Mouse (Mus musculus) brain, adult 2 months (tissue): ENCODE data around the gene Rac3.

ENCODE experiments used
- DNase-seq: peaks from one replicate; pipeline ENCODE4 v3.0.0; 2011; ENCODE audit warnings: low read depth, low spot score

The Rac3 gene

DNA sequence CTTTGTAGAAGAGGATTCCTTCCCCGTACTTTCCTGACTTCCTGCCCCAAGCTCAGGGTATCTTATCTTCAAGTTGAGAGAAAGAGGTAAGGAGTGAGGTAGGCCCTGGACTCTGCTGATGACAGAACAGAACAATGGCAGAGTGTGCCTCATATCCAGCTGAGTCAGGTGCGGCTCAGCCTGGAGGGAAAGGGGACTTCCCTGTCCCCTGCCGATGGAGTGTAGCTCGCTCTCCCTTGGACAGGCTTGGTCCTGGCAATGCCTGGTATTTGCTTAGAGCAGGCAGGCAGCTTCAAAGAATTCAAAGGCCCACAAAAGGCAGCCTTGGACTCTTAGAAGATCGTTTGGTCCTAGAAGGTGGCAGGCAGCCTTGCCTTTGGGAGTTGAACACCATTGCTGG, 15.2 kb upstream of the Rac3 start:
- DNase-seq, result no peak

DNA sequence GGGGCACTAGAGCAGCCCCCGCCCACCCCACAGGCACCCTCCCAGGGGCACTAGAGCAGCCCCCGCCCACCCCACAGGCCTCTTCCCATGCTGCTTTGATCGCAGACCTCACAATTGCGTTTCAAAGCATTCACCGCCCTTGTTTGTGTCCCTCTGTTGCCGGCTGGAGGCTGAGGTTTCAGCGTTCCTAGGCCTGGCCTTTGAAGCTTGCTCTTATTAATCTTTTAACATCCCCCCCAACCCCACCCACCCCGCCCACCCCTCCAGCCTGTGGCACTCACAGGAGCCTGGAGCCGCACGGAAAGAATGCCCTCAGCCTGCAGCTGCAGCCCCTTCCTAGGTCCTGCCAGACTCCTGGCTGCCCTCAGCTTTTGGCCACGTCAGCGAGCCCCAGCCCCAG, 14.0 kb upstream of the Rac3 start:
- no peak for DNase-seq

DNA sequence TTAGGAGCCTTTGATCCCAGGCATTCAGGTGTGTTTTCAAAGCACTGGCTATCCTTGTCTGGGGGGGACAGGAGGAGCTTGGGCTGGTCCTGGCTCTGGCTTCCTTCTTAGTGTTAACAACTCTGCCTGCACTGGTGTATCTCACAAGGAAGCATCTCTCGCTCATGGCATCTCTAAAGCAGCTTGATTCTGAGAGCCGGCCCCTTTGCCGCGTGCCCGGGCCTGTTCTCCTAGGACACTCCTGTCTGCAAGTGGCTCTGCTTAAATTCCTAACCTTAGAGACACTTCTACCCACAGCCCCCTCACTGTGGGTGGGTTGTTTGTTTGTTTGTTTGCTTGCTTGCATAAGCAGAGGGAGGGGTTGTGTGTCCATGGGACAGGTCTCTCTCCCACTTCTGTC, 13.3 kb upstream of the Rac3 start:
- DNase-seq, result no peak

DNA sequence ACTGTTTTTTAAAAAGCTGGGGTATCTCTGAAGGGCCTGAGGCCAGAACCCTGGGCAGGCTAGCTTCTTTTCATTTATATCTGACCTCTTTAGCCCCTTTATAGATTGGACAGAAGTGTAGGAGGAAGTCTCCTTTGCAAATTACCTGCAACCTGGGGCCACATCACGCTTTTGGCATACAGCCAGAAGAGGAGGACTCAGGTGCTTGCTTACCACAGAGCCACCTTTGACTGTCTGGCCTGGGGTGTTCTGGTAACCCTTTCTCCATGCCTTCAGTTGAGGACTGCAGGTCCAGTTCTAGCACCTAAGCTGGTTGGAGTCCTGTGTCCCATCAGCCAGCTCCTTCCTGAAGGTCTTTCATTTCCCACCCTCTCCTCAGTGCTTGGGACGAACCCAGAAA, 11.7 kb upstream of the Rac3 start:
- DNase-seq, result no peak

DNA sequence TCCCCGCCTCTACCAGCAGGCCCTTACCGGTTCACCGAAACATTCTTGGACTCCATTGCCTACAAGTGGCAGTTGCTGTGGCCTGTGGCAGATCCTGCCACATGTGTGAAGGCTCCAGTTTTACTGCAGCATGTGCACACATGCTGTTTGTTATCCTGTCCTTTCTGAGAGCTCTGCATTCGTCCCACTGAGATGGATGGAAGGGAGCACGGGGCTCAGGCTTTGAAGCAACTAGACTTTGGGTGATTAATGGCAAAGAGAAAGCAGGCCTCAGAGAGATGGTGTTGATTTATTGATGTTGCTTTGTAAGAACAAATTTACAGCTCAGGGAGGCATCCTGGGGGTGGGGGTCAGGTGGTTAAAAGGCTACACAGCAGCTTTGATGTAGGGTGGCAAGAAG, 10.6 kb upstream of the Rac3 start:
- DNase-seq, result no peak

DNA sequence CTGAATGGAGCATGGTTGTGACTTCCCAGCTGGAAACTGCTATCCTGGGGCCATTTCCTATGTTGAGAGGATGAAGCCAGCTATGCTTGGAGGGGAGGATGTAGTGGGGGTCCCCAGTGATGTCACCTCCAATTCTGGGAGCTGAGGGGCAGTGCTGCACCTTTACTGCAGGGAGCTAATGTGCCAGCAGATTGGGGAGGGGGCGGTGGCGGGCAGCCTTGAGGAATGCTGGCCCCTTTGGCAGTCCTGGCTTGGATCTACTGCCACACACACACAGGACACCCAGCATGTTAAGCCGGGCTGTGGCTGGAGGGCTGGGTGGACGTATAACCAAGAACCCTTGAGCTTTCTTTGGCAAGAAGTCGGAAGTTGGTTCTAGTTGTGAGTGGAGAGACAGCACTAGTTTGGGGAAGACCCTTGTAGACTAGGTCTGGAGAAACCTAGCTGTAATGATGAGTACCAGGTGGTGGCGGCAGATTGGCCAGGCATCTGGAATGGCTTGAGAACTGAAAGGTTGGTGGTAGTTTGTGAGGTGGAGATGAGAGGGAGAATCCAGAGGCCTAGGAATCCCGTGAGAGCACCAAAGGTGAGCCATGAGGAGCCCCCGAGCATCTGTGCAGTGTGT, 9.2 kb upstream of the Rac3 start:
- no peak for DNase-seq

DNA sequence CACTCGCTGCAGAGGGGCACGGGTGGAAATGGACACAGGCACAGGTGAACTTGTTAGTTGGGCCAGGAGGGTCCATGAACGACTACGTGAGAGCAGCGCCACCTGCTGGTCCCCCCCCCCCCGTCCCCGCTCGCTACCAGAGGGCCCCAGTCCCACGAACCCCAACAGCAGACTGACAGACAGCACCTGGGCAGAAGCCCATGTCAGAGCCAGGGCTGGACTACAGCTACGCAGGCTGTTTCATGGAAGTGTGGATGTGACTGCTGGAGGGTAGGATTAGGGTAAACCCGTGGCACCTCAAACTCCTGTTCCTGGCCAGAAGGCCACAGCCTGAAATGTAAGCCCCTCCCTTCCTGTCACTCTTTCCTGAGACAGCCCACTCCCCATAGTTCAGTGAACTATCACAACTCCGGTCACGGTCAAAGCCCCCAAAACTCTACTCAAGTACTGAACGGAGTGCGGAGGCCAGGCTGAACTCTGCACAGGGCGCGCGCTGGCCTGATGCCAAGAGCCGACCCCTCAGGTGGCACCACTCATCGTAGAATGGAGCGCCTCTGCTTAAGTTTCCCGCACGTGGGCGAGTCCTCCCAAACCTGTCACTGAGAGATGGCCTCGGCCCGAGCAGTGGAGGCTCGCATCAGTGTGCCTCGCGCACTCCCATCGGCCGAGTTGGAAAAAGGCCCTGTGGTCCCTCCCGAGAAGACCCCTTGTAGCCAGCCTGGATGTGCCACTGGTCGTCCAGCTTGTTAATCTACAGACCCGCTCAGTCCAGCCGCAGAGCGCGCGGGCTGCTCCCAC, 8.3 kb upstream of the Rac3 start:
- peak; percentile 62 for DNase-seq

DNA sequence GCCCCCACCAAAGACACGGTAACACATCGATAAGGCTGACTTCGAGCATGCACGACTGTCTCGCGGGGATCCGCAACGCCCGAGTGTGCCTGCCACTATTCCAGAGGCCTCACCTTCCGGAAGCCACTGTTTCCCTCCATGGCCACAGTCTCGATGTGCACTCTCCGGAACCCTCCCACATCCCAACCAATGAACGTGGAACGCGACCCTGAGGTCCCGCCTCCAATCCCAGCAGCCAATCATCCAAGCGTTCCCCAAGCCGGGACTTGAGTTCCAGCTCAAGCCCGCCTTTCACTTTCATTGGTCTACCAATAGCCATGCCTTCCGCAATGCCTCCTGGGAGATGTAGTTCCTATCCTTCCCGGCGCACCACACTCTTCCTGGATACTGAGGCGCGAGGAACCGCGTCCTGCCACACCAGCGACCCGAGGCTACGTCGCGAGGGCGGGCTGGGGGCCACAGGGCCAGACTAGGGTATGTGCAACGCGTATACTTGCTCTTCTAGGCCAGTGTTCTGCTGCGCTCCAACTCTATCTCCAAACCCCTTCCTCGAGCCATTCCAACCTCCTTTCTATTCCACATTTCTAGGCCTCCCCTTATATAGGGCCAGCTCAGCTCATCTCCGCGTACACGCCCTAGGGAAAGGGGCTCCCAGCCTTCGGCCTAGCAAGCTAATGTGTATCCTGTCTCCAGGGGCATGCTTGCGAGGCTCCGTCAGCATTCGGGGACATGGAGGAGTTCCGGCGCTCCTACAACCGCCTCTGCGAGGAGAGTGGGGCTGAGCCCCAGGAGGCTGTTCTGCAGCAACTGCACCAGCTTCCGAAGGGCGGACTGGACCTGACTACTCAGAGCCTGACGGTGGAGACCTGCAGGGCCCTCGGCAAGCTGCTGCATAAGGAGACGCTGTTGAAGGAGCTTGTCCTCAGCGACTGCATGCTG, 7.4 kb upstream of the Rac3 start, which contains the start of the genes Cenpx and Lrrc45:
Gene Cenpx (minus strand): TSS at position 159 of the 939 bp plus-strand sequence.
Gene Lrrc45 (plus strand): TSS at position 346 of the 939 bp plus-strand sequence.
- peak; percentile 99 for DNase-seq

DNA sequence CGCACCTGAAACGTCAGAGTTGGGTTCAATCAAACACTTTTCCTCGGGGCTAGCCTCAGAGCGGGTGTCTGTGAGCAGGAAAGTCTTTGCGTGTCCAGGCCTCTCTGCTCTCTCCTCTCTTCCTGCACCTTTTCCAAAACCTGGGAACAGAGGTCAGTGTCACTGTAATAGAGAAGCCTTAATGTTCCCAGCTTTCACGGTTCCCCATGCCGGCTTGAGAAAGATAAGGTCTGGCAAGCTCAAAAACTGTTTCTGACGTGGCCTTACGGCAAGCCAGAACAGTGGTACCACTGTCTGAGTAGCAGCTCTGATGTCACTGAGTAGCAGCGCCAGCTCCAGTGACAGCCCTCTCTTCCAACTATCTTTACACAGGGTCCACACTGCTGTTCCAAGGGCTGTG, 6.7 kb upstream of the Rac3 start:
- DNase-seq, result no peak

DNA sequence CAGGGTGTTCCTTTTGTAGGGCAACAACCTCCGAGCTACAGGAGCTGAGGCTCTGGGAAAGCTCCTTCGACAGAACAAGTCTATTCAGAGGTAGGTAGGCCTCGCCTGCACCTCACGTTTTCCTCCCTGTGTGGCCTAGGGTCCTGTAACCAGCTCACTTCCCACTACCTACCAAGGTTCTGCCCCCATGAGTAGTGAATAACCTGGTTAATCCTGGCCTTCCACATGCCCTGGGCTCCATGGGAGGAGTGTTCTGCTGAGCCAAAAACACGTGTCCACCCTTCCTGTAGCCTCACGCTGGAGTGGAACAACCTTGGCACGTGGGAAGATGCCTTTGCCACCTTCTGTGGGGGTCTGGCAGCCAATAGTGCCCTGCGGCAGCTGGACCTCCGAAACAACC, 6.1 kb upstream of the Rac3 start:
- no peak for DNase-seq

DNA sequence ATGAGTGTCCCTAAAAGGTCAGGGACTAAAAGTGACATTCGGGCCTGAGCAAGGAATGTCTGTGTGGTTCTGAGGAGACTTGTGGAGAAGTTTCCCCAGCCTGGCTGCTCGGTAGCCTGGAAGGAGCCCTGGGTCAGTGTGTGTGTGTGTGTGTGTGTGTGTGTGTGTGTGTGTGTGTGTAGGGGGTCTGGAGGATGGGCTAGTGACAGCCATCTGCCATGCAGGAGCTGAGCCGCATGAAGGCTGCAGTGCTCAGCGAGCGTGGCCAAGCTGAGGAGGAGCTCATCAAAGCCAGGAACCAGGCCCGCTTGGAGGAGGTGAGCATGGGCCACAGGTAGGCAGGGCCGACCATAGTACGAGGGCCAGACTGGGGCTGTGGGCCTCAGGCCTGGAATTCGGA, 2.0 kb upstream of the Rac3 start:
- DNase-seq, result no peak

DNA sequence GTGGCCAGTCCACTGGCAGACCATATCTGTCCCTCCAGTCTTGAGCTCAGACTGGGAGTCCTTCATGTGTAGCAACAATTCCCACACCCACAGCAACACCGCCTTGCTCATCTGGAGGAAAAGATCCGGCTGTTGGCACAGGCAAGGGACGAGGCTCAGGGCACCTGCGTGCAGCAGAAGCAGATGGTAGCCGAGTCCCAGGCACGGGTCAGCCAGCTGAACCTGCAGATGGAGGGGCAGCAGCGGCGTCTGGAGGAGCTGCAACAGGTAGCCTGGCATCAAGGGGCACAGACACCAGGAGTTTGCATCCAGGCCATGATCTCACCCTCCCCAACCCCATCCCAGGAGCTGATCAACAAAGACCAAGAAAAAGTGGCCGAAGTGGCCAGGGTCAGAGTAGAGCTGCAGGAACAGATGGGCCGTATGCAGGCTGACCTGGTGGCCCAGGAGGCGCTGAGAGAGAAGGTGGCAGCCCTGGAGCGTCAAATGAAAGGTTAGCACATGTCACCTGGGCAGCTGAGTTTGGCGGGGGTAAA, 1.4 kb upstream of the Rac3 start:
- no peak for DNase-seq

DNA sequence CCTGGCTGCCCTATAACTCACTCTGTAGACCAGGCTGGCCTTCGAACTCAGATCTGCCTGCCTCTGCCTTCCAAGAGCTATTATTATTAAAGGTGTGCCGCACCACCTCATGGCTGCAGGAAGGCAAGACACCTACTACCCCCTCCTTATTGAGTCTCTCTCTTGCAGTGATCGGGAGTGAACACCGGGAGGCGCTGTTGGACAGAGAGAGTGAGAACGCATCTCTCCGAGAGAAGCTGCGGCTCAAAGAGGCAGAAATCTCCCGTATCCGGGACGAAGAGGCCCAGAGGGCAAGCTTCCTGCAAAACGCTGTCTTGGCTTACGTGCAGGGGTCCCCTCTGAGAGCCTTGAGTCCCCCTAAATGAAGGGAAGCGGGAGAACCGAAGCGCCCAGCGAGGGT, 820 bp upstream of the Rac3 start:
- peak; percentile 96 for DNase-seq

DNA sequence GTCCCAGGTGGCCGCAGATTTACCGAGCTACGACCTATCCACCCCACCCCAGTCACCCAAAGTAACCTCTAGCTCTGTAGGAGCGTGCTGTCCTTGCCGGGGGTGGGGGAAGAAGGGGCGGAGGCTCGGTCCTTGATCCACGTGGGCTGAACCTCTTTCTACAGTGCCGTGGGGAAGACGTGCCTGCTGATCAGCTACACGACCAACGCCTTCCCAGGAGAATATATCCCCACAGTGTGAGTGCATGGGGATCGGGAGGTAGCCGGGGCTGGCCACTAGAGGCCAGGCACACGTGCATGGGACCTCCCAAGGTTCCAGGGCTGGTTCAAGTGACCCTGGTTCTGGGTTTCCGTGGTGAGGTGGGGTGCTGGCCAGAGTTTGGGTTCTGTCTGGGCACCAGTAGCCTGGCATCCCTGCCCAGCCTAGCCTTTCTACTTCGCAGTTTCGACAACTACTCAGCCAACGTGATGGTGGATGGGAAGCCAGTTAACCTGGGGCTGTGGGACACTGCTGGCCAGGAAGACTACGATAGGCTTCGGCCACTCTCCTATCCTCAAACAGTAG, 879 bp downstream of the Rac3 start:
- no peak for DNase-seq

DNA sequence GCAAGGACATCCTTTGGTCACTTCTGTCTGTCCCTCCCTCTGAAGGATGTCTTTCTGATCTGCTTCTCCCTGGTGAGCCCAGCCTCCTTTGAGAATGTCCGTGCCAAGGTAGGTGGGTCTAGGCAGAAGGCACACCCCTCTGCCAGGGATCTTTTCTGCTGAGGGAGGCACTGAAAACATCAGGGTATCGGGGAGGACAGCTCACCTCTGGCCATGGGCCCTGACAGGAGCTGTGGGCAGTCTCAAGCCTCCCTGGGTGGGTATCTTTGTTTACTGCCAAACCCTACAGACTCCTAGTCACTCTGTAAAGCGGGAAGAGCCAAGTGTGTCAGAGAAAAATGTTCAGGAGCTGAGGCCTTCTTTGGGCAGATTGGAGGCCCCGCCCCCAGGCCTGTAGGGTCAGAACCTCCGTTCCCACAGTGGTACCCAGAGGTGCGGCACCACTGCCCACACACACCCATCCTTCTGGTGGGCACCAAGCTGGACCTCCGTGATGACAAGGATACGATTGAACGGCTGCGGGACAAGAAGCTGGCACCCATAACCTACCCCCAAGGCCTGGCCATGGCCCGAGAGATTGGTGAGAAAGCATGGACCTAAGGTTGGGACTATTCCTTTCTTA, 1.6 kb downstream of the Rac3 start:
- DNase-seq, result no peak

DNA sequence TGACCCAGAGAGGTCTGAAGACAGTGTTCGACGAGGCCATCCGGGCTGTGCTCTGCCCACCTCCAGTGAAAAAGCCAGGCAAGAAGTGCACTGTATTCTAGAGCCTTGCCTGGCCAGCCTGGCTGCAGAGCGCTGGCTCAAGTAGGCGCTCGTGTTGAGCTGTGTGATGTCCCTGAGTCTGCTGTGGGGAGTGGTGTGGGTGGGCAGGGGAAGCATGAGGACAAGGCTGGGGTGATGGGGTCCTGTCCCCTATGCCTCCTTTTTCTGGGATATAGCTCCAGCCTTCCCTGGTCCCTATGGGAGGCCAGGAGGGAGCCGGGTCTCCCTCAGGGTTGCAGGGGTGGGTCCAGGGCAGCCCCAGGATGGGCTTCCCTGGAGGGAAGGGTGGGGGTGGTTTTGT, 2.2 kb downstream of the Rac3 start:
- no peak for DNase-seq

DNA sequence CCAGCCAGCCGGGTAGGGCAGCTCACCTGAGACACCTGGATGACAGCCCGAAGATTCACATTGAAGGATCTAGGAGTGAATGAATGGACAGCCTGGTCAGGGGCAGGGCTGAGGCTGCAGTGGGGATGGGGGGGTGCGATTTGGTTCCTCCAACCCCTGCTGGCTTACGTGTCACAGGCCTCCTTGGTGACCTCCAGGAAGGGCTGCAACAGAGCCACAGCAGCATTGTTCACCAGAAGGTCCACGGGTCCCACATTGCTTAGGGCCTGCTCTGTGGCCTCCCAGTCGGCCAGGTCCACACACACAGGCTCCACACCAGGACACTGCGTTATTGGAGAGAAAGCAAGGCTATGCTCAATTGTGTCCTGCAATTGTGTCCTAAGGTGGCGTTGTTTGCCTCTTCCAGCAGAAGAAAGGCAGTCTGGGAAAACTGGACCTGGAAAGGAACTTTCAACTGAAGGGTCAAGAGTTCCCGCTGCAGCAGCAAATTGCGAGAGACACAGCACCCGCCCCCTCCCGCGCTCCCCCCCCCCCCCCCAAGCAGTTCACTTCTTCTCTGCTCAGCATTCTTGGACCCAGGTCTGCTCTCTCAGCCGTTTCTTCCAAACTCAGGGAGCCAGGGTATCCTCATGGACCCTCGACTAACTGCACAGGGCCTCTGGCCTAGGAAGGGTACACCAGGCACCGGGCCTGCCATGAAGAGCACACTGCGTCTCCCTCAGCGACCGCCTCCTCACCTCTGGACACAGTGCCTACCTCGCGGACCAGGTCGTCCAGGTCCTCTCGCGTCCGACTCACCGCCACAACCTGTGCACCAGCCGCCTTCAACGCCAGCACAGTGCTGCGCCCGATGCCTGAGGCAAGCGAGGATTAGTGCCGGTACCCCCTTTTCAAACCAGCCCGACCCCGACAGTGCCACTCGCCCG, 5.2 kb downstream of the Rac3 start:
- no peak for DNase-seq

DNA sequence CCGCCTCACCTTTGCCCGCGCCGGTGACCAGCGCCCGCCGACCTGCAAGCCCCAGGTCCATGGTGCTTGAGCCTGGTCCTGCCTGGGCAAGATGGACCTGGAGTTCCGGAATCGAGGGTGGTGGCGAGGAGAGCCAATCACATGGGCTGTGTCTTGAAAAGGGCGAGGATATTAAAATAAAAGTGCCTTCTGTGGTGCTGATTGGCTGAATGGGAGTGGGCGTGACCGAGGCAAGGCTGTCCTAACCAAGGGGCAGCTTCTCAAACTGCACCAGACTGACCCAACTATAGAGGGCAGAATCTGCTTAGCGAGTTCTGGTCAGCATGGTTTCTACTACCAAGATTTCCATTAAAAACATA, 5.9 kb downstream of the Rac3 start, which contains the start of gene Dcxr:
Gene Dcxr (minus strand): TSS at position 113 of the 359 bp plus-strand sequence.
- DNase-seq, result peak; percentile 94

DNA sequence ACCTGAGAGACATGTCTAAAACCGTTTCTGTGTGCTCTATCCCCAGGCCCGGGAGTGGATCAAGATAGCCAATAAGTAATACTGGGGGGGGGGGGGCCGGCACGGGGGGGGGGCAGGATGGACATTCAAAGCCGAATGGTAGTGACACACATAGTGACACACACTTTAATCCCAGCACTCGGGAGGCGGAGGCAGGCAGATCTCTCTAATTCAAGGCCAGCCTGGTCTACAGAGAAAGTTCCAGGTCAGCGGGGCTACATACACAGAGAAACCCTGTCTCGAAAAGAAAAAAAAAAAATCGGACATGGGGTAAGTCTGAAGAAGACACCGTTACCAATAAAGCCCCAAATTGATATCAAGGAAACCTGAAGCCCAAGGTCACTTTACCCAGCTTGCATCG, 6.3 kb downstream of the Rac3 start:
- DNase-seq, result no peak
